Mouse (Mus musculus): ENCODE measurements at regions not wholly inside any gene's neighbourhood (a gene's known extent, or its start where the extent isn't known, plus 50 kb on each side); places are given as distances from the start of the nearest gene placed in this dataset.

- no peak overlapping the region for H3K4me3 ChIP-seq
- WGBS (ENCODE audit: insufficient replicate concordance), result 63% methylated on average over 5 of the region's 5 CpGs
- H3K4me2 ChIP-seq, result no peak overlapping the region
- ATAC-seq, result no peak
- H3K9me3 ChIP-seq (replicated peaks), result no peaks in the 10 kb centered on the region
- no peak overlapping the region for H3K9ac ChIP-seq
- no peak overlapping the region for H3K27ac ChIP-seq
- no peaks in the 10 kb centered on the region for H3K4me1 ChIP-seq
- peaks cover 8% of the 10 kb centered on the region; the same call in 1 of the 2 replicates for H3K27me3 ChIP-seq (replicated peaks)
- no peaks in the 10 kb centered on the region for H3K36me3 ChIP-seq
These were observed 85.9 kb upstream of the Atp5g3 start for GRCm38 (mm10) chr2:73996986-73997385.

GRCm38 (mm10) chr2:73991818-73992217, 80.7 kb upstream of the Atp5g3 start:
- H3K4me1 ChIP-seq, result no peaks in the 10 kb centered on the region
- no peak overlapping the region for H3K4me3 ChIP-seq
- no peaks in the 10 kb centered on the region for H3K9me3 ChIP-seq (replicated peaks)
- H3K36me3 ChIP-seq, result no peaks in the 10 kb centered on the region
- peaks cover 5% of the 10 kb centered on the region; the same call in 1 of the 2 replicates for H3K27me3 ChIP-seq (replicated peaks)
- H3K9ac ChIP-seq, result no peak overlapping the region
- H3K4me2 ChIP-seq, result no peak overlapping the region
- WGBS (ENCODE audit: insufficient replicate concordance), result 77% methylated on average over 11 of the region's 11 CpGs
- no peak for ATAC-seq
- H3K27ac ChIP-seq, result no peak overlapping the region

GRCm38 (mm10) chr2:73987441-73988105, 76.4 kb upstream of the Atp5g3 start:
- Histone ChIP-seq H3K9ac (no peak overlapping the region), H3K27ac (no peak overlapping the region), H3K27me3 (replicated peaks) (no peaks in the 10 kb centered on the region; the same call in 1 of the 2 replicates), H3K4me3 (no peak overlapping the region), H3K36me3 (no peaks in the 10 kb centered on the region), H3K4me2 (no peak overlapping the region), H3K4me1 (no peaks in the 10 kb centered on the region), H3K9me3 (replicated peaks) (no peaks in the 10 kb centered on the region)
- WGBS (ENCODE audit: insufficient replicate concordance), result 62% methylated on average over 10 of the region's 10 CpGs
- ATAC-seq, result no peak

- Histone ChIP-seq H3K4me1 (no peaks in the 10 kb centered on the region), H3K4me3 (no peak overlapping the region), H3K4me2 (no peak overlapping the region), H3K9me3 (replicated peaks) (no peaks in the 10 kb centered on the region), H3K9ac (no peak overlapping the region), H3K27ac (no peak overlapping the region), H3K27me3 (replicated peaks) (no peaks in the 10 kb centered on the region; the same call in 1 of the 2 replicates), H3K36me3 (no peaks in the 10 kb centered on the region)
- WGBS (ENCODE audit: insufficient replicate concordance), result 61% methylated on average over 6 of the region's 6 CpGs
- no peak for ATAC-seq
These were observed 74.8 kb upstream of the Atp5g3 start for GRCm38 (mm10) chr2:73985911-73986250.

- H3K9me3 ChIP-seq (replicated peaks), result no peaks in the 10 kb centered on the region
- ATAC-seq, result no peak
- no peaks in the 10 kb centered on the region; the same call in 1 of the 2 replicates for H3K27me3 ChIP-seq (replicated peaks)
- no peaks in the 10 kb centered on the region for H3K36me3 ChIP-seq
- H3K27ac ChIP-seq, result no peak overlapping the region
- whole genome bisulfite sequencing (ENCODE audit: insufficient replicate concordance), result 75% methylated on average over 14 of the region's 14 CpGs
- H3K4me1 ChIP-seq, result no peaks in the 10 kb centered on the region
- H3K9ac ChIP-seq, result no peak overlapping the region
- no peak overlapping the region for H3K4me2 ChIP-seq
- no peak overlapping the region for H3K4me3 ChIP-seq
These were observed 74.2 kb upstream of the Atp5g3 start for GRCm38 (mm10) chr2:73985238-73985910.

GRCm38 (mm10) chr2:73983166-73983565, 72.0 kb upstream of the Atp5g3 start:
- no peaks in the 10 kb centered on the region for H3K36me3 ChIP-seq
- no peaks in the 10 kb centered on the region for H3K4me1 ChIP-seq
- 55% methylated on average over 4 of the region's 4 CpGs for WGBS (ENCODE audit: insufficient replicate concordance)
- H3K4me2 ChIP-seq, result no peak overlapping the region
- H3K9ac ChIP-seq, result no peak overlapping the region
- H3K4me3 ChIP-seq, result no peak overlapping the region
- no peak overlapping the region for H3K27ac ChIP-seq
- ATAC-seq, result no peak
- no peaks in the 10 kb centered on the region; the same call in 1 of the 2 replicates for H3K27me3 ChIP-seq (replicated peaks)
- no peaks in the 10 kb centered on the region for H3K9me3 ChIP-seq (replicated peaks)

GRCm38 (mm10) chr2:73978072-73978471, 66.9 kb upstream of the Atp5g3 start:
- no peak overlapping the region for H3K4me3 ChIP-seq
- no peak overlapping the region for H3K9ac ChIP-seq
- H3K9me3 ChIP-seq (replicated peaks), result no peaks in the 10 kb centered on the region
- ATAC-seq, result no peak
- H3K36me3 ChIP-seq, result no peaks in the 10 kb centered on the region
- no peaks in the 10 kb centered on the region for H3K4me1 ChIP-seq
- 80% methylated on average over 15 of the region's 15 CpGs for WGBS (ENCODE audit: insufficient replicate concordance)
- H3K27me3 ChIP-seq (replicated peaks), result no peaks in the 10 kb centered on the region
- H3K4me2 ChIP-seq, result no peak overlapping the region
- H3K27ac ChIP-seq, result no peak overlapping the region

- Histone ChIP-seq H3K4me2 (no peak overlapping the region), H3K4me3 (no peak overlapping the region), H3K4me1 (no peaks in the 10 kb centered on the region), H3K27me3 (replicated peaks) (peaks cover 6% of the 10 kb centered on the region), H3K27ac (no peak overlapping the region), H3K36me3 (no peaks in the 10 kb centered on the region), H3K9ac (no peak overlapping the region), H3K9me3 (replicated peaks) (no peaks in the 10 kb centered on the region)
- 40% methylated on average over 3 of the region's 3 CpGs for WGBS (ENCODE audit: insufficient replicate concordance)
- ATAC-seq, result no peak
These were observed 62.6 kb upstream of the Atp5g3 start for GRCm38 (mm10) chr2:73973774-73974173.

GRCm38 (mm10) chr2:73967618-73968017, 56.5 kb upstream of the Atp5g3 start:
- Histone ChIP-seq H3K27me3 (replicated peaks) (peaks cover 14% of the 10 kb centered on the region), H3K4me3 (no peak overlapping the region), H3K9ac (no peak overlapping the region), H3K36me3 (no peaks in the 10 kb centered on the region), H3K4me1 (no peaks in the 10 kb centered on the region), H3K27ac (no peak overlapping the region), H3K4me2 (no peak overlapping the region), H3K9me3 (replicated peaks) (no peaks in the 10 kb centered on the region)
- ATAC-seq, result no peak
- 64% methylated on average over 7 of the region's 7 CpGs for WGBS (ENCODE audit: insufficient replicate concordance)

GRCm38 (mm10) chr2:73965595-73965994, 54.5 kb upstream of the Atp5g3 start:
- H3K4me2 ChIP-seq, result no peak overlapping the region
- peaks cover 9% of the 10 kb centered on the region; the same call in 1 of the 2 replicates for H3K27me3 ChIP-seq (replicated peaks)
- H3K9me3 ChIP-seq (replicated peaks), result no peaks in the 10 kb centered on the region
- no peak overlapping the region for H3K9ac ChIP-seq
- H3K4me1 ChIP-seq, result no peaks in the 10 kb centered on the region
- H3K36me3 ChIP-seq, result no peaks in the 10 kb centered on the region
- ATAC-seq, result no peak
- WGBS (ENCODE audit: insufficient replicate concordance), result 11% methylated on average over 4 of the region's 4 CpGs
- H3K4me3 ChIP-seq, result no peak overlapping the region
- H3K27ac ChIP-seq, result no peak overlapping the region
